Mouse (Mus musculus) kidney, embryonic 15.5 days (tissue): ENCODE data around the gene Wrnip1. TPM values are rescaled to one million over a fixed set of nuclear protein-coding genes. Genes with fewer than 3 reads are reported as not detected.

Source experiments
- ATAC-seq: fragments of 200-750 bp; cut with Nextera tagmentation; replicated peaks from 2 replicates; pipeline ENCODE4 v1.8.0; 2017; ENCODE audit warnings: moderate TSS enrichment; ENCODE audit not compliant: low FRiP score
- H3K27ac ChIP-seq: fragments of 300-500 bp; sonication (generic); 2 replicates; pipeline ENCODE4 v1.5.1; 2015; ENCODE audit warnings: mild to moderate bottlenecking, inconsistent platforms
- H3K27me3 ChIP-seq: fragments of 300-500 bp; sonication (generic); 2 replicates; pipeline ENCODE4 v1.6.1; 2015; ENCODE audit warnings: inconsistent platforms
- H3K36me3 ChIP-seq: fragments of 300-500 bp; sonication (generic); 2 replicates; pipeline ENCODE4 v1.6.1; 2015; ENCODE audit warnings: inconsistent platforms
- H3K4me1 ChIP-seq: fragments of 300-500 bp; sonication (generic); 2 replicates; pipeline ENCODE4 v1.6.1; 2015; ENCODE audit warnings: inconsistent platforms
- H3K4me2 ChIP-seq: fragments of 300-500 bp; sonication (generic); 2 replicates; pipeline ENCODE4 v1.6.1; 2015; ENCODE audit warnings: moderate library complexity, mild to moderate bottlenecking, inconsistent platforms
- H3K4me3 ChIP-seq: fragments of 300-500 bp; sonication (generic); replicated peaks from 2 replicates; pipeline ENCODE4 v1.5.1; 2015; ENCODE audit warnings: mild to moderate bottlenecking, inconsistent platforms
- H3K9ac ChIP-seq: fragments of 300-500 bp; sonication (generic); 2 replicates; pipeline ENCODE4 v1.6.1; 2015; ENCODE audit warnings: mild to moderate bottlenecking, inconsistent platforms
- H3K9me3 ChIP-seq: fragments of 300-500 bp; sonication (generic); replicated peaks from 2 replicates; pipeline ENCODE4 v1.6.1; 2016; ENCODE audit warnings: inconsistent platforms
- WGBS: fragments of 180-500 bp; shearing (Covaris S2); methylation state at CpG from one replicate; pipeline ENCODE4 v1.1.7; 2015; ENCODE audit warnings: mixed read lengths; 5-methylcytosine and 5-hydroxymethylcytosine counted together
- polyA plus RNA-seq: library from polyadenylated mRNA; unstranded; fragments of >200 nt; fragmentation: Nextera tagmentation; extraction: Ambion mirVana; gene quantifications from 2 replicates; pipeline ENCODE4 v1.2.1, GENCODE M21; 2015

Wrnip1 gene
- polyA plus RNA-seq, 1 experiment from 2014 or later: 23.4 TPM

GRCm38 (mm10) chr13:32787584-32787983 is 14.3 kb upstream of the Wrnip1 start:
- ATAC-seq: no peak
- H3K4me1 ChIP-seq: no peaks in the 10 kb centered on the region
- 67% methylated on average over 2 of the region's 2 CpGs for WGBS
- no peak overlapping the region for H3K27ac ChIP-seq
- H3K4me2 ChIP-seq: no peak overlapping the region
- no peak overlapping the region for H3K4me3 ChIP-seq
- H3K27me3 ChIP-seq: no peaks in the 10 kb centered on the region
- no peaks in the 10 kb centered on the region for H3K36me3 ChIP-seq
- no peak overlapping the region for H3K9ac ChIP-seq
- no peaks in the 10 kb centered on the region for H3K9me3 ChIP-seq

- no peak overlapping the region for H3K27ac ChIP-seq
- no peak overlapping the region for H3K4me3 ChIP-seq
- no peaks in the 10 kb centered on the region for H3K27me3 ChIP-seq
- no peaks in the 10 kb centered on the region for H3K9me3 ChIP-seq
- H3K4me1 ChIP-seq: no peaks in the 10 kb centered on the region
- ATAC-seq: no peak
- 80% methylated on average over 4 of the region's 4 CpGs for WGBS
- H3K36me3 ChIP-seq: no peaks in the 10 kb centered on the region
- no peak overlapping the region for H3K4me2 ChIP-seq
- H3K9ac ChIP-seq: no peak overlapping the region
Measured at GRCm38 (mm10) chr13:32789781-32790180, 12.1 kb upstream of the Wrnip1 start.

GRCm38 (mm10) chr13:32794619-32795018 is 7.2 kb upstream of the Wrnip1 start:
- 55% methylated on average over 2 of the region's 2 CpGs for WGBS

GRCm38 (mm10) chr13:32795166-32795565 is 6.7 kb upstream of the Wrnip1 start:
- no peak for ATAC-seq
- H3K4me1 ChIP-seq: no peaks in the 10 kb centered on the region
- H3K27ac ChIP-seq: no peak overlapping the region
- no peak overlapping the region for H3K4me2 ChIP-seq
- no peak overlapping the region for H3K4me3 ChIP-seq
- no peaks in the 10 kb centered on the region for H3K27me3 ChIP-seq
- WGBS: 89% methylated on average over 5 of the region's 5 CpGs
- H3K9ac ChIP-seq: no peak overlapping the region
- H3K36me3 ChIP-seq: no peaks in the 10 kb centered on the region
- no peaks in the 10 kb centered on the region for H3K9me3 ChIP-seq

More at GRCm38 (mm10) chr13:32794619-32795018, 7.2 kb upstream of the Wrnip1 start:
- Histone ChIP-seq H3K9me3 (no peaks in the 10 kb centered on the region), H3K4me2 (no peak overlapping the region), H3K4me3 (no peak overlapping the region), H3K9ac (no peak overlapping the region), H3K4me1 (no peaks in the 10 kb centered on the region), H3K27ac (no peak overlapping the region), H3K27me3 (no peaks in the 10 kb centered on the region), H3K36me3 (no peaks in the 10 kb centered on the region)
- ATAC-seq: no peak

- WGBS: 87% methylated on average over 1 of the region's 1 CpGs
- H3K9me3 ChIP-seq: no peaks in the 10 kb centered on the region
- no peak overlapping the region for H3K27ac ChIP-seq
- no peaks in the 10 kb centered on the region for H3K36me3 ChIP-seq
- H3K4me1 ChIP-seq: peaks cover 7% of the 10 kb centered on the region
- H3K27me3 ChIP-seq: no peaks in the 10 kb centered on the region
- H3K4me2 ChIP-seq: no peak overlapping the region
- H3K9ac ChIP-seq: no peak overlapping the region
- ATAC-seq: no peak
- H3K4me3 ChIP-seq: no peak overlapping the region
Measured at GRCm38 (mm10) chr13:32797085-32797484, 4.8 kb upstream of the Wrnip1 start.

- peaks cover 25% of the 10 kb centered on the region for H3K4me1 ChIP-seq
- H3K27me3 ChIP-seq: no peaks in the 10 kb centered on the region
- WGBS: 59% methylated on average over 2 of the region's 2 CpGs
- no peaks in the 10 kb centered on the region for H3K36me3 ChIP-seq
- H3K4me3 ChIP-seq: no peak overlapping the region
- no peak overlapping the region for H3K9ac ChIP-seq
- H3K9me3 ChIP-seq: no peaks in the 10 kb centered on the region
- H3K4me2 ChIP-seq: no peak overlapping the region
- H3K27ac ChIP-seq: no peak overlapping the region
- ATAC-seq: no peak
Measured at GRCm38 (mm10) chr13:32799131-32799530, 2.7 kb upstream of the Wrnip1 start.

- Histone ChIP-seq H3K27ac (no peak overlapping the region; the same call in 1 of the 2 replicates), H3K9ac (no peak overlapping the region), H3K4me2 (peak overlapping the region; percentile 92), H3K36me3 (0 out of 2 replicates have a peak, but pooled peaks cover 3% of the 10 kb centered on the region), H3K4me3 (peak overlapping the region; percentile 94), H3K27me3 (no peaks in the 10 kb centered on the region), H3K9me3 (no peaks in the 10 kb centered on the region), H3K4me1 (peaks cover 32% of the 10 kb centered on the region)
- no peak for ATAC-seq
Measured at GRCm38 (mm10) chr13:32800859-32801258, 979 bp upstream of the Wrnip1 start.

- ATAC-seq: peak; percentile 74
- H3K4me2 ChIP-seq: peak within 1 kb of the TSS; percentile 92
- under 1% methylated on average over 67 of the region's 95 CpGs for WGBS
Measured at GRCm38 (mm10) chr13:32802259-32803081, 632 bp downstream of the Wrnip1 start, which contains the start of gene D930007J09Rik. Gene D930007J09Rik (minus strand): TSS chr13:32802849.

GRCm38 (mm10) chr13:32803701-32804345 is 2.0 kb downstream of the Wrnip1 start:
- H3K9ac ChIP-seq: no peak overlapping the region
- 69% methylated on average over 4 of the region's 4 CpGs for WGBS
- H3K4me1 ChIP-seq: peaks cover 32% of the 10 kb centered on the region
- no peaks in the 10 kb centered on the region for H3K27me3 ChIP-seq
- no peak overlapping the region for H3K27ac ChIP-seq
- no peak for ATAC-seq
- peak overlapping the region; percentile 94 for H3K4me3 ChIP-seq
- H3K36me3 ChIP-seq: peaks cover 28% of the 10 kb centered on the region
- H3K4me2 ChIP-seq: peak overlapping the region; percentile 92
- H3K9me3 ChIP-seq: no peaks in the 10 kb centered on the region

More at GRCm38 (mm10) chr13:32802259-32803081, 632 bp downstream of the Wrnip1 start, which contains the start of gene D930007J09Rik:
- Histone ChIP-seq H3K4me3 (peak within 1 kb of the TSS; percentile 94), H3K4me1 (peaks cover 32% of the 10 kb centered on the region), H3K27ac (peak within 1 kb of the TSS; percentile 77), H3K9me3 (no peaks in the 10 kb centered on the region), H3K27me3 (no peaks in the 10 kb centered on the region), H3K9ac (peak within 1 kb of the TSS; percentile 80), H3K36me3 (peaks cover 16% of the 10 kb centered on the region)

GRCm38 (mm10) chr13:32806820-32807219 is 5.0 kb downstream of the Wrnip1 start:
- Histone ChIP-seq H3K27me3 (no peaks in the 10 kb centered on the region), H3K4me2 (no peak overlapping the region), H3K4me1 (peaks cover 25% of the 10 kb centered on the region), H3K4me3 (no peak overlapping the region), H3K9ac (no peak overlapping the region), H3K27ac (no peak overlapping the region), H3K36me3 (peaks cover 45% of the 10 kb centered on the region), H3K9me3 (no peaks in the 10 kb centered on the region)
- 84% methylated on average over 7 of the region's 7 CpGs for WGBS
- ATAC-seq: no peak

- Histone ChIP-seq H3K27ac (no peak overlapping the region), H3K9me3 (no peaks in the 10 kb centered on the region), H3K4me1 (peaks cover 22% of the 10 kb centered on the region), H3K4me2 (no peak overlapping the region), H3K9ac (no peak overlapping the region), H3K4me3 (no peak overlapping the region), H3K27me3 (no peaks in the 10 kb centered on the region), H3K36me3 (peaks cover 52% of the 10 kb centered on the region)
- ATAC-seq: no peak
- 85% methylated on average over 3 of the region's 3 CpGs for WGBS
Measured at GRCm38 (mm10) chr13:32807624-32808023, 5.8 kb downstream of the Wrnip1 start.

GRCm38 (mm10) chr13:32819241-32819640 is 17.4 kb downstream of the Wrnip1 start:
- H3K36me3 ChIP-seq: peaks cover 64% of the 10 kb centered on the region
- WGBS: 96% methylated on average over 3 of the region's 3 CpGs
- no peak for ATAC-seq

More at GRCm38 (mm10) chr13:32819241-32819640, 17.4 kb downstream of the Wrnip1 start:
- Histone ChIP-seq H3K4me2 (no peak overlapping the region), H3K4me3 (no peak overlapping the region), H3K4me1 (no peaks in the 10 kb centered on the region), H3K9ac (no peak overlapping the region), H3K27me3 (no peaks in the 10 kb centered on the region), H3K9me3 (no peaks in the 10 kb centered on the region), H3K27ac (no peak overlapping the region)
